Mouse (Mus musculus) lung, embryonic 15.5 days (tissue): ENCODE measurements around the gene Ran. TPM values are rescaled to one million over a fixed set of nuclear protein-coding genes. Genes with fewer than 3 reads are reported as not detected.
"Not testable (repeated sequence)": the region's sequence is repeated elsewhere in the genome, so short reads cannot be mapped to it uniquely, and the experiment has no call there.

Source experiments
- ATAC-seq: fragments of 200-750 bp; cut with Nextera tagmentation; 2 replicates; pipeline ENCODE4 v1.8.0; 2017; ENCODE audit warnings: moderate number of reproducible peaks, borderline replicate concordance; ENCODE audit not compliant: low FRiP score, low TSS enrichment; ENCODE audit errors: extremely low read depth
- H3K27ac ChIP-seq: fragments of 300-500 bp; sonication (generic); 2 replicates; pipeline ENCODE4 v1.5.1; 2015; ENCODE audit warnings: moderate library complexity, mild to moderate bottlenecking, inconsistent platforms
- H3K27me3 ChIP-seq: fragments of 300-500 bp; sonication (generic); 2 replicates; pipeline ENCODE4 v1.6.1; 2015; ENCODE audit warnings: inconsistent platforms
- H3K36me3 ChIP-seq: fragments of 300-500 bp; sonication (generic); 2 replicates; pipeline ENCODE4 v1.6.1; 2015; ENCODE audit warnings: inconsistent platforms
- H3K4me1 ChIP-seq: fragments of 300-500 bp; sonication (generic); 2 replicates; pipeline ENCODE4 v1.6.1; 2015; ENCODE audit warnings: inconsistent platforms
- H3K4me2 ChIP-seq: fragments of 300-500 bp; sonication (generic); 2 replicates; pipeline ENCODE4 v1.6.1; 2015; ENCODE audit warnings: inconsistent platforms, mild to moderate bottlenecking, moderate library complexity
- H3K4me3 ChIP-seq: fragments of 300-500 bp; sonication (generic); 2 replicates; pipeline ENCODE4 v1.5.1; 2015; ENCODE audit warnings: mild to moderate bottlenecking, inconsistent platforms
- H3K9ac ChIP-seq: fragments of 300-500 bp; sonication (generic); 2 replicates; pipeline ENCODE4 v1.6.1; 2015; ENCODE audit warnings: inconsistent platforms
- H3K9me3 ChIP-seq: fragments of 300-500 bp; sonication (generic); 2 replicates; pipeline ENCODE4 v1.6.1; 2016; ENCODE audit warnings: inconsistent platforms
- WGBS: fragments of 180-500 bp; shearing (Covaris S2); methylation state at CpG from one replicate; pipeline ENCODE4 v1.1.7; 2015; 5-methylcytosine and 5-hydroxymethylcytosine counted together
- polyA plus RNA-seq: library from polyadenylated mRNA; unstranded; fragments of >200 nt; fragmentation: Nextera tagmentation; extraction: Ambion mirVana; gene quantifications from 2 replicates; pipeline ENCODE4 v1.2.1, GENCODE M21; 2015

Ran gene
- 634 and 683 TPM in 2 replicates for polyA plus RNA-seq

DNA sequence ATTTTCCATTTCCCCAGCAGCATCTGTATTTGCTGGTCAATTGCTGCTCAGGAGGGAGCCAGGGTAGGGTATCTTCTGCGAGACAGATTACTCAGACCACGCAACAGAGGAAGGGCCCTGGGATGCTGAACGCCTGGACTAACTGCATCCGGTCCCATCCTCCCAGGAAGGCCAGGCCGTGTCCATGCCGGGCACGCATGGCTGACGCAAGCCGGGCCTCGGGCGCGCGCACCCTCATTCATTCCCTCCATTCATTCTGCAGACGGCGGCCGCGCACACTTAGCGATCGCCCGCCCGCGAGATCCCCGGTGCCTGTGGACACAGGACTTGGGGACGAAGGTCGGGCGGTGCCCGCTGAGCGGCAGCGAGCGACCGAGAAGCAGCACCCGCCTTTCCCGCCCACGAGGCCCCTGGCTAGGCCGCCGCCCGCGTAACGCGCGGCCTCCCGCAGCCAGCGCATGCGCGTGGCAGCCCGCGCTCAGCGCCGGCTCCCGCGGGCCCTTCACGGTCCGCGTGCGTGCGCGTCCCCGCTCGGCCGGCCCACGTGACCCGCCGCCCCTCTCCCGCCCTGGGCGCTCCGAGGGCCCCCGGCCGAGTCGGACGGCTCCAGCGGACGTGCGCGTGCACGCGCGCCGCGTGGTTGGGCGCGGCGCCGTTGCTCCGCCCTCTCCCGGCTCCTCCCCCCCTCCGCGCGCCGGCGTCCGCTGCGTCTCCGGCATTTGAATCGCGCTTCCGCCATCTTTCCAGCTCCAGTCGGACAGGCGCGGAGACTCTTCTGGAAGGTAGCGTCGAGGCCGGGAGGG, at the start of gene Ran:
Gene Ran, plus strand, starts transcription at position 573 of the 803 bp plus-strand sequence.
- Histone ChIP-seq H3K4me2 (peak within 1 kb of the TSS; percentile 71), H3K4me1 (peaks cover 16% of the 10 kb centered on the region), H3K9ac (peak within 1 kb of the TSS; percentile 95), H3K36me3 (peaks cover 16% of the 10 kb centered on the region), H3K4me3 (peak within 1 kb of the TSS; percentile 96), H3K27ac (peak within 1 kb of the TSS; percentile 98), H3K9me3 (no peaks in the 10 kb centered on the region), H3K27me3 (no peaks in the 10 kb centered on the region)
- peak; percentile 95 for ATAC-seq
- under 1% methylated on average over 85 of the region's 102 CpGs for WGBS

DNA sequence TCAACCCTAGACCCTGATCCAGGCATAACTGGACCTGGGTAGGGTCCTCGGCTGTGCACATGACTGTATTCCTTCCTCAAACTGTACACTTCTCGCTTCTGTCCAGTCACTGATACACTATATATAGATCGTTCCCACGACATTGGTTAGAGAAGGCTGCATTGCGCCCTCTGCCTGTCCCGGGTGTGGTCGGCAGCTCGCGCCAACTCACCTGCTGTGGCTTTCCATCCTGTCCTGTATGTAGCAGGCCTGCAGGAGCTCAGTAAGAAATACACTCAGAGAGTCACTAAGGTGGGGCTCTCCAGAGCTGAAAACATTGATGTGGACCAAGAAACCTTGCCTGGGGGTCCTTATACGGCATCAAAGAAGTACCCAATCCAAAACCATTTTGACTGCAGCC, 49.0 kb upstream of the Ran start:
- Histone ChIP-seq H3K9me3 (no peaks in the 10 kb centered on the region), H3K27ac (no peak overlapping the region), H3K9ac (no peak overlapping the region), H3K4me2 (peak overlapping the region; percentile 29), H3K27me3 (no peaks in the 10 kb centered on the region), H3K4me1 (no peaks in the 10 kb centered on the region), H3K4me3 (no peak overlapping the region), H3K36me3 (no peaks in the 10 kb centered on the region)
- WGBS, result 59% methylated on average over 10 of the region's 10 CpGs
- ATAC-seq, result no peak

DNA sequence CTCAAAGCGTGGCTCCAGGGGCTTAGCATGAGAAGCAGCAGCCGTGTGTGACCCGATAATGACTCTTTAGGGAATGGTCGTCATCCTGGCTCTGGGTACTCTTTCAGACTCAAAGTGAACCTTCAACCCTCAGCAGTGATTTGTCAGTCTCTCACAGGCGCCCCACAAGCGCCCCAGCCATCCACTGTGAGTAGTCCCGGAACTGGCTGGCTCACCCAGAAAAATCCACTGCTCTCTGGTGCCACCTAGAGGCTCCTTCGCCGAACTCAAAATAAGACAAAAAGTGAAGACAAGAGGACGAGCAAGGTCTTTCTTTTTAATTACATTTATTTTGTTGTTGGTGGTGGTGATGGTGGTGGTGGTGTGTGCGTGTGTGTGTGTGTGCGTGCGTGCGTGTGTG, 48.6 kb upstream of the Ran start:
- ATAC-seq, result no peak
- peak overlapping the region; percentile 29 for H3K4me2 ChIP-seq
- H3K9ac ChIP-seq, result no peak overlapping the region

GRCm38 (mm10) chr5:128976266-128976665, 43.6 kb upstream of the Ran start:
- Histone ChIP-seq H3K27me3 (no peaks in the 10 kb centered on the region), H3K27ac (no peak overlapping the region), H3K9ac (no peak overlapping the region), H3K36me3 (no peaks in the 10 kb centered on the region), H3K4me1 (no peaks in the 10 kb centered on the region), H3K4me3 (no peak overlapping the region), H3K9me3 (no peaks in the 10 kb centered on the region), H3K4me2 (no peak overlapping the region)
- 27% methylated on average over 4 of the region's 4 CpGs for WGBS
- ATAC-seq, result no peak

More for the DNA sequence above, 48.6 kb upstream of the Ran start:
- H3K27ac ChIP-seq, result no peak overlapping the region
- no peaks in the 10 kb centered on the region for H3K9me3 ChIP-seq
- H3K36me3 ChIP-seq, result no peaks in the 10 kb centered on the region
- WGBS, result 11% methylated on average over 14 of the region's 14 CpGs
- H3K27me3 ChIP-seq, result no peaks in the 10 kb centered on the region
- no peaks in the 10 kb centered on the region for H3K4me1 ChIP-seq
- no peak overlapping the region for H3K4me3 ChIP-seq

DNA sequence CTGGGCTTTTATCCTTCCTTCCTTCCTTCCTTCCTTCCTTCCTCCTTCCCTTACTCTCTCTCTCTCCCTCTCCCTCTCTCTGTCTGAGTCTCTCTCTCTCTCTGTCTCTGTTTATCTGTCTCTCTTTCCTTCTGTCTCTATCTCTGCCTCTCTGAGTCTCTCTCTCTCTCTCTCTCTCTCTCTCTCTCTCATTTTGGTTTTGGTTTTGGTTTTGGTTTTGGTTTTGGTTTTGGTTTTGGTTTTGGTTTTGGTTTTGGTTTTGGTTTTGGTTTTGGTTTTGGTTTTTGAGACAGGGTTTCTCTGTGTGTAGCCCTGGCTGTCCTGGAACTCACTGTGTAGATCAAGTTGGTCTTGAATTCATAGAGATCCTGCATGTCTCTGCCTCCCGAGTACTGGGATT, 42.4 kb upstream of the Ran start:
- H3K4me3 ChIP-seq, H3K27me3 ChIP-seq, H3K36me3 ChIP-seq, ATAC-seq, H3K27ac ChIP-seq, H3K9ac ChIP-seq, H3K9me3 ChIP-seq, H3K4me1 ChIP-seq, H3K4me2 ChIP-seq: not testable (repeated sequence)
- WGBS, result 75% methylated on average over 1 of the region's 1 CpGs

- WGBS, result 97% methylated on average over 7 of the region's 7 CpGs
- H3K27ac ChIP-seq, result no peak overlapping the region
- no peak overlapping the region for H3K4me2 ChIP-seq
- no peak overlapping the region for H3K9ac ChIP-seq
- no peak for ATAC-seq
- no peaks in the 10 kb centered on the region for H3K4me1 ChIP-seq
- H3K36me3 ChIP-seq, result no peaks in the 10 kb centered on the region
- H3K9me3 ChIP-seq, result no peaks in the 10 kb centered on the region
- H3K27me3 ChIP-seq, result no peaks in the 10 kb centered on the region
- no peak overlapping the region for H3K4me3 ChIP-seq
These were observed 40.9 kb upstream of the Ran start for GRCm38 (mm10) chr5:128978957-128979356.

GRCm38 (mm10) chr5:128980857-128981256, 39.0 kb upstream of the Ran start:
- Histone ChIP-seq H3K27ac (no peak overlapping the region), H3K36me3 (0 out of 2 replicates have a peak, but pooled peaks cover 10% of the 10 kb centered on the region), H3K9ac (no peak overlapping the region), H3K4me3 (no peak overlapping the region), H3K27me3 (no peaks in the 10 kb centered on the region), H3K4me2 (no peak overlapping the region), H3K4me1 (no peaks in the 10 kb centered on the region), H3K9me3 (no peaks in the 10 kb centered on the region)
- no peak for ATAC-seq
- 65% methylated on average over 7 of the region's 7 CpGs for WGBS

- Histone ChIP-seq H3K4me1 (no peaks in the 10 kb centered on the region), H3K36me3 (peaks cover 12% of the 10 kb centered on the region; the same call in 1 of the 2 replicates), H3K9me3 (no peaks in the 10 kb centered on the region), H3K4me2 (no peak overlapping the region), H3K27ac (no peak overlapping the region), H3K27me3 (no peaks in the 10 kb centered on the region), H3K9ac (no peak overlapping the region), H3K4me3 (no peak overlapping the region)
- peak; percentile 71 for ATAC-seq
- WGBS, result 22% methylated on average over 12 of the region's 12 CpGs
These were observed 38.3 kb upstream of the Ran start for GRCm38 (mm10) chr5:128981607-128982006.

DNA sequence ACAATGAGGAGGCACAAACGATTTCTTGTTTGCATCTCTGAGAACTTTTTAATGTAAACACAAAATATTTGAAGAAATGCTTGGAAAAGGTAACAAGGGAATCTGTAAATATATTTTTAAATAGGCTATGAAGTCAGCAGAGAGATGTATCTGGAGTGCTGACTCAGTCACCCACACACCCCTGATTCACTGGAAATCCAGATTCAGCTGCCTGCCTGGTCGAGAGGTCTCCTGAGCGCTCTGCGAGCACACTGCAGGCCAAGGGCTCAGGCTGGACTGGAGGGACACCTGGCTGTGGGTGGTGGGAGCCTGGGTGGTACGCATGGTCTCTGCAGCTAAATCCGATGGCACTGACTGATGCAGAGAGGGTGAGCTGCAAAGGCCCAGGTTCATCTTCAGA, 35.3 kb upstream of the Ran start:
- H3K27ac ChIP-seq, result no peak overlapping the region
- H3K36me3 ChIP-seq, result peaks cover 12% of the 10 kb centered on the region; the same call in 1 of the 2 replicates
- no peak overlapping the region for H3K4me2 ChIP-seq
- no peaks in the 10 kb centered on the region for H3K9me3 ChIP-seq
- no peak overlapping the region for H3K9ac ChIP-seq
- no peaks in the 10 kb centered on the region for H3K27me3 ChIP-seq
- no peak for ATAC-seq
- no peaks in the 10 kb centered on the region for H3K4me1 ChIP-seq
- no peak overlapping the region for H3K4me3 ChIP-seq
- 84% methylated on average over 6 of the region's 6 CpGs for WGBS

GRCm38 (mm10) chr5:128985946-128986345, 33.9 kb upstream of the Ran start:
- Histone ChIP-seq H3K36me3 (peaks cover 18% of the 10 kb centered on the region; the same call in 1 of the 2 replicates), H3K4me2 (no peak overlapping the region)

GRCm38 (mm10) chr5:128987141-128987954, 32.5 kb upstream of the Ran start:
- Histone ChIP-seq H3K9me3 (no peaks in the 10 kb centered on the region), H3K27me3 (no peaks in the 10 kb centered on the region), H3K4me3 (no peak overlapping the region), H3K27ac (no peak overlapping the region), H3K4me2 (no peak overlapping the region), H3K36me3 (peaks cover 32% of the 10 kb centered on the region), H3K9ac (no peak overlapping the region), H3K4me1 (no peaks in the 10 kb centered on the region)
- WGBS, result 83% methylated on average over 19 of the region's 19 CpGs
- ATAC-seq, result no peak

More at GRCm38 (mm10) chr5:128985946-128986345, 33.9 kb upstream of the Ran start:
- Histone ChIP-seq H3K27me3 (no peaks in the 10 kb centered on the region), H3K9me3 (no peaks in the 10 kb centered on the region), H3K4me1 (no peaks in the 10 kb centered on the region), H3K4me3 (no peak overlapping the region), H3K9ac (no peak overlapping the region), H3K27ac (no peak overlapping the region)
- 89% methylated on average over 13 of the region's 13 CpGs for WGBS
- ATAC-seq, result no peak
